Mouse (Mus musculus) kidney, adult 8-10 months (tissue): ENCODE measurements around the gene Copb2.

Experiments used
- DNase-seq, 2 experiments: peaks; one replicate each; pipeline ENCODE4 v3.0.0; 2022

Gene Copb2

GRCm38 (mm10) chr9:98563137-98564126 is at the start of gene Copb2:
TSS of gene Copb2 (plus strand) at chr9:98563721.
- peak; percentile 98 to 99 for DNase-seq

DNA sequence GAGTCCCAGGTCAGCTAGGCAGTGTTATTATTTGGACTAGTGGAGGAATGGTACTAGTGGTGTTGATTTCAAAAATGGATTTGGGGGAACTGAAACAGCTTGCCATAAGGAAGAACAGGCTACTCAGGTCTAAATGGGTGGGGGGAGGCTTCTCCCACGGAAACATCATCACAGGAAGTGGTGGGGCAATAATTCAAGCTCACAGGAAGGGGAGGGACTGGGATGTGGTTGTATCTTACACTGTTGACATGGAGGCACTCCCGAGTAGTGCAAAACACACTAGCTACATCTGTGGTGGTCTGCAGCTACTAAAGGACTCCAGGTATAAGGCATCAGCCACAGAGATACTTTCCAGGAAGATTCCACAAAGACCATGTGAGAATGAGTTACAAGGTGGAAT is 39.6 kb upstream of the Copb2 start:
- no peak for DNase-seq

GRCm38 (mm10) chr9:98524786-98525542 is 38.6 kb upstream of the Copb2 start:
- no peak for DNase-seq

- DNase-seq: no peak
Measured at GRCm38 (mm10) chr9:98525543-98525924, 38.0 kb upstream of the Copb2 start.

GRCm38 (mm10) chr9:98527226-98527625 is 36.3 kb upstream of the Copb2 start:
- peak; percentile 12 to 13 for DNase-seq

DNA sequence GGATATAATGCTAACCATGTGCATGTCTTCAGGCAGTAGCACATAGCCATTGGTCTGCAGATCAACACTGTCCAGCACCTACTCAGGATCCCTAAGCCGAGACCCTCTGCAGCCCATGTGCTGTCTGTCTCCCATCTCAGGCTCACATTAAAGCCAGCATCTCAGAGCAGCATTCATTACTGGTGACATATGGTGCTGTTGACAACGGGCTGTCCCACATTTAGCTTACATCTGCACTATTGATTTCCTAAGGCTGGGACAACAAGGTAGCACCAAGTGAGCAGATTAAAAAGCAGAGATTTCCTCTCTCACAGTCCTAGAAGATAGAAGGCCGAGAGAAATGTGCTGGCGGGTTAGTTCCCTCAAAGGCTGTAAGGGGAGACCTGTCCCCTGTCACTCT is 33.7 kb upstream of the Copb2 start:
- no peak for DNase-seq

DNA sequence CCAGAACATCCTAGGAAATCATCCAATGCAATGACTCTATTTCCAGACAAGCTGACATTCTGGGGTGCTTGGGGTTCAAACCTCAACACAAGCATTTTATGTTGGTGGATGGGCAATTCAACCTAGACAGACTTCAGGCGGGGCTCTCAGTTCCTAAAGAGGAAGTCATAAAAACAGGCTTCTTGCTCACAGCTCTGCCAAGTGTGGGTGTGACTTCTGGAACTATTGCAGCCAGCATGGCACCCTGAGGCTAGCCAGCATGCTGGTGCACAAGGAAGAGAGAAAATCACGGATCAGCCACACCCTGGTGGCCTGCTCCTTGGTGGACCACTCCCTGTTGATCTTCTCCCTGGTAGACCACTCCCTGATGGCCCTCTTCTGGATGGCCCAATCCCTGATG is 32.5 kb upstream of the Copb2 start:
- DNase-seq: no peak

GRCm38 (mm10) chr9:98534675-98535280 is 28.7 kb upstream of the Copb2 start:
- no peak for DNase-seq

- DNase-seq: no peak
Measured at GRCm38 (mm10) chr9:98535763-98536162, 27.8 kb upstream of the Copb2 start.

- no peak for DNase-seq
Measured at GRCm38 (mm10) chr9:98538017-98538712, 25.4 kb upstream of the Copb2 start.

- peak; percentile 43 to 63 for DNase-seq
Measured at GRCm38 (mm10) chr9:98538713-98539360, 24.7 kb upstream of the Copb2 start.

DNA sequence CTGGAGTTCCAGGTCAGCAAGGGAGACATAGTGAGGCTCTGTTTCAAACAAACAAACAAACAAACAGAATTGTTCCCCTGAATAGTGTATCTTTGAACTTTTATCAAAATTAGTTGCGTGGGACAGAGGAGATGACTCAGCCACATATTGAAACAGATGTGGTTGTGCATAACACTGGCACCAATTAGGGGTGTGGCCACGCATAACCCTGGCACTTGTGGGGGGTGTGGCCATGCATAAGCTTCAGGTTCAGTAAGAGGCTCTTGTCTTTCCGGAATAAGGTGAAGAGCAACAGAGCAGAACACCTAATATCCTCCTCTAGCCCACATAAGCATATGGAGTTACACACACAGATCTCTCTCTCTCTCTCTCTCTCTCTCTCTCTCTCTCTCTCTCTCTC is 19.5 kb upstream of the Copb2 start:
- DNase-seq: no peak

DNA sequence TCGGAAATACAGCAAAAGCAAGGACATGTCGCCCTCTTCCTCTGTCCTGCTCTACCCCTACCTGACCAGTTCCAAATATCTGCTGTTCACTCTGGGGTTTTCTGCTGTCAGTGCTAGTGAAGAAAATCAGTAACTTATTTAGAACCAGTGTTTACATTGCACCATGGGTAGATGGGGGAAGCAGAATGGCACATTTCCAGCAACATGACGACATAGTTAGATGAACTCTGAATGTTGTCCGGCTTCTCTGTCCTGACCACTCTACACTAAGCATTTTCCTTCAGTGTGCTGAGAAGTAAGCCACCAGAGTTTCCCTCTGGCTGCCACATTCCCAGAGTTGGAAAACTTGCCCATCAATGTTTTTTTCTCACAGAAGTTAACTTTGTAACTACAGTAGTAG is 20.3 kb downstream of the Copb2 start:
- no peak for DNase-seq

- DNase-seq: no peak
Measured at GRCm38 (mm10) chr9:98600094-98600493, 36.6 kb downstream of the Copb2 start.

- DNase-seq: peak; percentile 75 to 80
Measured at GRCm38 (mm10) chr9:98601156-98601836, 37.8 kb downstream of the Copb2 start, which contains the start of gene Mrps22. TSS of gene Mrps22 (minus strand) at chr9:98601660.

- peak in 1 of 2 experiments; percentile 3 for DNase-seq
Measured at GRCm38 (mm10) chr9:98601837-98602359, 38.4 kb downstream of the Copb2 start.

DNA sequence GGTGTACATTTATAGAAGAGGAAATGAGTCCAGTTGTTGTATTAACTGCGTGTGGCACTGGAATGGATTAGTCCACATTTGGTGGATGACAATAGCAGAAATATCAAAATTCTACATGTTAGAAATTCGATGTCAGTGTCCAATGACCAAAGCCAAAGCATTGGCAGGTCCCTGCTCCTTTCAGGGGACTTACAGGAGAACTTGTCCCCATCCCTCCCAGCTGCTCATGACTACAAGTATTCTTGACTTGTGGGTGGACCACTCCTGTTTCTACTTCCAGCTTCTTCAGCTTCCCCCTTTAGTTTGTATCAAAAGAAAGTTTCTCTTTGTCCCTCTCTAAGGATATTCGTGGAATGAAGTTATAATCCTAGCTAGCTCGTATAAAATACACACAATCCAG is 41.4 kb downstream of the Copb2 start:
- DNase-seq: no peak

GRCm38 (mm10) chr9:98628480-98628879 is 65.0 kb downstream of the Copb2 start:
- no peak for DNase-seq

- DNase-seq: no peak
Measured at GRCm38 (mm10) chr9:98633287-98634162, 70.0 kb downstream of the Copb2 start.
